Mouse (Mus musculus) gastrocnemius, adult 18-20 months (tissue): Measurements from ENCODE around the gene Chp1. TPM values are rescaled to one million over a fixed set of nuclear protein-coding genes. Genes with fewer than 3 reads are reported as not detected.
"Not testable (repeated sequence)": the region's sequence is repeated elsewhere in the genome, so short reads cannot be mapped to it uniquely, and the experiment has no call there.

Experiments used
- DNase-seq: peaks from one replicate; pipeline ENCODE4 v3.0.0; 2021; ENCODE audit warnings: low spot score
- total RNA-seq, 2 experiments: library from RNA; stranded (reverse); gene quantifications; 2 replicates each; pipeline ENCODE4 v1.2.3; 2021

Gene Chp1
- total RNA-seq, 2 experiments from 2014 or later: 75.7 to 78.6 TPM

DNA sequence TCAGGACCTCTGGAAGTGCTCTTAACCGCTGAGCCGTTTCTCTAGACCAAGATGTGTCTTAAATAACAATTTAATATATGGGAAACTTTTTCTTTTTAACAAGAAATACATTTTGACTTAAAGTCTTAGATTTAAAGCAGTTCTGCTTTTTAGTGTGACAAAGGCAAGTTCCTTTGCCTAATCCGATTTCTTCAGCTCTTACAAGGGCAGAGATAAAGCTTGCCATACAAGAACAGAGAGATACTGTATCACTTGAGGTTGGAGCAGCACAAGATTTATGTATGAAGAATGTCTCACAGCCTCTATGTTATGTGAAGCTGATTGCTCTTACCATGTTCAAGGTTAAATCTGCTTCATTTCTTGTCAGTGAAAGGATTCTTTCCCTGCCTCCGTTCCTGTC, 17.8 kb downstream of the Chp1 start:
- no peak for DNase-seq

GRCm38 (mm10) chr2:119566182-119566855, 18.8 kb downstream of the Chp1 start:
- no peak for DNase-seq

DNA sequence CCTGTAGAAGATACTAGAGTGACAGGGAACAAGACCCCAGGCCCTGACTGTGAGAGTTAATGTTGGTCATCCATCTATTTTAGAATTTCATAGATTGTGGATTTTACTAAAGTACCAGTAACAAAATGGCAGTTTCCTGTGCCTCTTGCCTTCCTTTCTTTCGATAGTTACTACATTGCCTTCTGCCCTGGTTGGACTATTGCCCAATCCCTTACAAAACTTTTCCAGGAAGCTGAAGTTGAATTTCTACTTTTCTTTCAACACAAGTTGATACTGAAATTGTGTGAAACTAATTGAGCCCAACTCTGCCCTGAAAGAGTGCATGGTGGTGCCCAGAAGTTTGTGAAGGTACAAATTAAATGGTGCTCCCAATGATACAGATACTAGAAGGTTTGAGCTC, 25.0 kb downstream of the Chp1 start:
- no peak for DNase-seq

GRCm38 (mm10) chr2:119581571-119581970, 34.1 kb downstream of the Chp1 start:
- DNase-seq: no peak

DNA sequence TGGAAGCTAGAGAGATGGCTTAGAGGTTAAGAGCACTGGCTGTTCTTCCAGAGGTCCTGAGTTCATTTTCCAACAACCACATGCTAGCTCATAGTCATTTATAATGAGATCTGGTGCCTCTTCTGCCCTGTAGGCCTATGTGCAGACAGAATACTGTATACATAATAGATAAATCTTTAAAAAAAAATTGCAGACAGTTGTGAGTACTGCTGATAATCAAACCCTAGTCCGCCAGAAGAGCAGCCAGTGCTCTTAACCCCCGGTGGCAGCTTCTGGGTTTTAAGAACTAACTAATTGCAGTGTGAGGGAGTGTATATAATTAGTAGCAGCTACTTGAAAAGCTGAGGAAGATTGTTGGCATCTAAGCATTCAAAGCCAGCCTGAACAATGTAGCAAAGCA, 35.9 kb downstream of the Chp1 start:
- DNase-seq: no peak

- DNase-seq: no peak
These were observed 36.8 kb downstream of the Chp1 start for GRCm38 (mm10) chr2:119584282-119584681.

GRCm38 (mm10) chr2:119587383-119587782, 39.9 kb downstream of the Chp1 start:
- DNase-seq: peak; percentile 58

DNA sequence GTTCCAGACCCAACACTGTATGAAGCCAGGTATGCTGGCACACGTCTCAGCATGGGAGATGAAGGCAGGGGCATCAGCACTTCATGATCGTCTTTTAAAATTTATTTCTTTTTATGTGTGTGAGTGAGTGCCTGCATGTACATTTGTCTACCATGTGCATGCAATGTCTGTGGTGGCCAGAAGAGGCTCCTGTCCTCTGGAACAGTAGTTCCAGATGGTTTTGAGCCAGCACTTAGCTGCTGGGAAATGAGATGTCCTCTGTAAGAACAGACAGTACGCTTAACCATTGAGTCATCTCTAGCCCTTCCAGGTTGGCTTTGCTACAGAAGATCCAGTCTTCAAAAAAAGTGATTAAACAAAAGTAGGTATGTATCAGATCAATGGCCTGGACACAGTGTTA, 43.8 kb downstream of the Chp1 start:
- DNase-seq: no peak

- DNase-seq: no peak
These were observed 46.2 kb downstream of the Chp1 start for GRCm38 (mm10) chr2:119593765-119594112.

DNA sequence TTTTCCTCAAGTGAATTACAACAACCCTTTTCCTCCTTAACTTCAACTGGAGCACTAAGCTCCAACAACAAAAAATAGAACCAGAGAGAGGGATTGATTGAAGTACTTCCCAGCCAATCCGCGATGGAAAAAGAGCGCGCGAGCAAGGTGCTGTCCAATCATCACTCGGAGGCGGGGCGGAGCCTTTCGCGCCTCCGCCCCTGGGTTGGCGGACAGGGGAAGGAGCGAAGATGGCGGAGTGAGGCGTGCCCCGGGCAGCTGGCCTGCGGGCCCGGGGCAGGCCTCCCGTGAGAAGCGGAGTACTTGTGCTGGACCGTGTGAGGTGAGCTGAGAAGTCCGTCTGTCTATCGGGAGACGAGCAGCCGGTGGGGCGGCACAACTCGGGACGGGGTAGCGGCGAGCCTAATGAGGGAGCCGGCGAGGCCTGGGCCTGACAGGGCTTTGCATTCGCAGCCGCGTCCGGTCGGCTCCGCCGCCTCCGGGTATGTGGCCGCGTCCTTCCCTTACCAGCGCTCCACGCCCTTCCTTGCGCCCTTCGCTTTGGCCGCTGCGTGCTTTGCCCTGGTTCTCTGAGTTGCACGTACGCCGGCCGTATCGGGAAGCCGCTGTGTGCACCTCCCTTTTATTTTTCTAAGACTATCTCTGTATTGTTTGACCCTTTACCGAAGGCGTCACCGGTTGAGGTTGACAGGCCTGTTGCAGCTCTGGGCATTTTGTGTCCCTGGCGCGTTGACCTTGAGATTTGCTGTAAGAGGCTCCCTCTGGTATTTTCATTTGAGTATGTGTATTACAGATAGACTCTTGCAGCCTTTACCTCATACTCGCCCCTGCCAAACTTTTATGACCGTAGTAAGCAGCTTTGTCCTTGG, 46.9 kb downstream of the Chp1 start:
- DNase-seq: peak; percentile 99

DNA sequence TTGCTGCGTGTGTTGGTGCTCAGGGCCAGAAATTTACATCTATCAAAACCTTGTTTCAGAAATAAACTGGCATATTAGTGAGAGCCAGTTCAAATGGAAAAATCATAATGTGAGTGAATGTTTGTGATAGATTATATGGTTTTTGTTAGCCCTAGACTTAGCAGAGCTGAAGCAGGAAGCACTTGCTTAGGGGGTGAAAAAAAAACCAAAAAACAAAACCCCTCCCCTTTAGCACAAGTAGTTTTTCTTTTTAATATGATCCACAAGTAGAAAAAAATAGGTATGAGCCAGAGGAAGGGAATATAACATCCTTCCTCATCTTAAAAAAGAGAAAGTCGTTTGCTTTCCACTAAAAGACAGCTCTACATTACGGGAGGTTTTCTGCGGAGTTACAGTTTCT, 47.8 kb downstream of the Chp1 start:
- no peak for DNase-seq

GRCm38 (mm10) chr2:119596781-119597330, 49.4 kb downstream of the Chp1 start:
- DNase-seq: no peak

DNA sequence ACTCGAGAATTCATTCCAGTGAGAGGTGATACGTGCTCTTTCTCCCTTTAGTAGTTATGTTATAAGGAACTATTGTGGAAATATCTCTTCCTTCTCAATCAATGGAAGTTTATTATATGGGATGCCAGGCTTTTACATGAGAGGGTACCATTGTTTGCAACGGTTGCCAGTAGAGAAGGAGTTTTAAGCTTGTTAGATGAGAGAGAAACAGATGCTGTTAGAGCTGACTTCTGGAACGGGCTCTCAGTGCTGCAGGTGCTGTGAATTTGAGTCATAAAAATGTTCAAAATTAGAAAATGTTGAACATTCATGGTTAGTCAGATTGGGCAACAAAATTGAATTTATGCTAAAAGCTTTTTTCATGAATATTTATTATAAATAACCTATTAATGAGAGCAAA, 53.5 kb downstream of the Chp1 start:
- no peak for DNase-seq

DNA sequence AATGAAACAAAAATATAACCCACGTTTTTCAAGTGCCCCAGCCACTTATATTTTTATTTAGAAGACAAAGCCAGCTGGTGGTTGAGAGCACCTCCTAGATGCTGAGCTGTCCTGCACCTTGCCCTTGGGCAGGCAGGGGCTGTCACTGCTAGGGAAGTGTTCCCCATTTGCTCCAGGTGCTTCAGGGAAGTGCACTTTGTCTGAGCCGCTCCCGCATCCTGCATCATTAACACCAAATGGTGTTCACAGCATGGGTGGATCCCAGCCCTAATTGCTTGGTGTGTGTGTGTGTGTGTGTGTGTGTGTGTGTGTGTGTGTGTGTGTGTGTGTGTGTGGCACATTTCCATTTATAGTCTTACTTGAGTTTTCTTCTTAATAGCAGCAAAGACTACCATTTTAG, 54.1 kb downstream of the Chp1 start:
- not testable (repeated sequence) for DNase-seq

GRCm38 (mm10) chr2:119602488-119602887, 55.0 kb downstream of the Chp1 start:
- no peak for DNase-seq

GRCm38 (mm10) chr2:119603909-119604308, 56.4 kb downstream of the Chp1 start:
- no peak for DNase-seq

GRCm38 (mm10) chr2:119605361-119605973, 58.0 kb downstream of the Chp1 start:
- DNase-seq: no peak

DNA sequence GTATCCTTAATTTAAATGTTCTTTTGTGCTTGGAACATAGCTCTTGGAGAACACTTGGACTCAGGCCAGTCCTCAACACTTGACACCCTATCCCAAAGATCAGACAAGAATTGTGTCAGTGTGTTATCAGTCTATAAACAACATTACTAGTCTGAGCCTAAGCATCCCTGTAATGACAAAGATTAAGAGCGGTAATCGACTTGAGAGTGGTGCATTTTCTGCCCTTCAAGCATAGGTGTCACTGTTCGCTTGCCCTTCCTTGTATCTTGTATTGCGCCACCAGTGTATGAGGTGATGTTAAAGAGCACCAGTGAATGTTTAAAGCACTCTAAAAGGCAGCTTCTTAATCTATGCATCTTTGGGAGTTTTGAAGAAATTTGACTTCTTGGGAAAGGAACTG, 59.5 kb downstream of the Chp1 start:
- no peak for DNase-seq

- no peak for DNase-seq
These were observed 70.3 kb downstream of the Chp1 start for GRCm38 (mm10) chr2:119617841-119618198.

- DNase-seq: peak; percentile 92
These were observed 70.9 kb downstream of the Chp1 start, which contains the start of the genes Nusap1 and Oip5 for GRCm38 (mm10) chr2:119618199-119618982. Gene Nusap1 (plus strand): TSS chr2:119618298. Gene Oip5 (minus strand): TSS chr2:119618469.

DNA sequence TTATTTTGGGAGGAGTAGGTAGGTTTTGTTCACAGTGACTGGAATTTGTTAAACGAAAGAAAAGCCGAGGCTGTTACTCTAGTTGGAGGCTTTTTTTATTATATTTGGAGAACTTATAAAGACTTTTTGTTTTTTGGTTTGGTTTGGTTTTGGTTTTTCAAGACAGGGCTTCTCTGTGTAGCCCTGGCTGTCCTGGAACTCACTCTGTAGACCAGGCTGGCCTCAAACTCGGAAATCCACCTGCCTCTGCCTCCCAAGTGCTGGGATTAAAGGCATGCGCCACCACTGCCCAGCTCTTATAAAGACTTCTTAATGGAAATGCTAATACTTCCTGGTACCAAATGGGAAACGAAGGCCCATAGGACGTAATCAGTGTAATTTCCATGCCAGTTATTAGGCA, 71.5 kb downstream of the Chp1 start:
- not testable (repeated sequence) for DNase-seq
